Mouse (Mus musculus) skeletal muscle tissue, adult 2 months (tissue): ENCODE results near the gene Tifa.

ENCODE experiments used
- DNase-seq: peaks from one replicate; pipeline ENCODE4 v3.0.0-alpha.2; 2012; ENCODE audit warnings: low read depth, low spot score

Gene Tifa

DNA sequence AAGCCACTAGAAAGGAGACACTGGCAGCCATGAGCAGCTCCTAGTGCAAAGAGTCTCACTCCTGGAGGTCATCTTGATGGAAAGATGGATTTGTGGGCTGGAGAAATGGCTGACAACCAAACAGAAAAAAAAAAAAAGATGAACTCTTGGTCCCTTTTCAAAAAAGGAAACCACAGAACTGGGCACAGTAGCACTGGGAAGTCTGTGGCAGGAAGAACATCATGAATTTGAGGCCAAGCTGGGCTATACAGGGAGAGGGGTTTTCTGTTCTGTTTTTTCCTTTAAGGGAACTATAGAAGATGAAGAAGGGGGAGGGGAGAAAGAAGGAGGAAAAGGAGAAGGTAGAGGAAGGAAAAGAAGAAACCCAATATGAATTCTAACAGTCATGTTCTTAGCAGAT is 2.6 kb upstream of the Tifa start:
- peak; percentile 23 for DNase-seq

DNA sequence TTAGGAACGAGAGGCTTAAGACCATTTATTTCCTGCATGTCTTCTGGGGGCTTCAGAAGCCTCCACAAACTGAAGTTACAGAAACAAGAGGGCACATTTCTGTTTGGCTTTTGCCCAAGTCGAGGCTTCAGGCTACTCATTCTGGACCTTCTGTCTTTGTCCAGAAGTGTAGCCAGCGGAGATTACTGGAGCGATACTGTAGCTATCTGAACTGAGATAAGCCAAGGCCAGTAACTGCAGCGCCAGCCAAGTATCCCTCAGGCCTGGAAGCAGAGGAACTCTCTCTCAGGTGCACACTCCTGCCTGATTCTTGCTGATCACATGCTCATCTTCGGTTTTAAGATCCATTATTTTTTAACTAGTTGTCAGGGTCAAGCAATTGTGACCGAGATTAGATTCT is 1.6 kb upstream of the Tifa start:
- DNase-seq = no peak

DNA sequence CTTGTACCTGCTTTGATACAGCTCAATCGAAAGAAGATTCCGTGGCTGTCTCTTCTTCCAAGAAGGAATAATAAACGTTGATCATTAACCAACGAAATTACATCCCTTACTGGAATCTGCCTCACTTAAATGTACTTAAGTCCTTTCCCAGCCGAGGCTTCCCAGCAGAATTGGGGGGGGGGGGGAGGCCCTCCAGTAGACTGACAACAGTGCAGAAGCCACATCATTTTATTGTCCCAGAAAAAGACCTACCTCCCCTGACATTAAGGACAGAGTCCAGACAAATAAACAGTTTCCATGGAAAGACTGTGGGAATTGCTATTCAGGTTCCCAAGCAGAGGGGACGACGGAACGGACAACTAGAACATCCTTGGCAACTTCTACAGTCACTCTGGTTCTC is 686 bp upstream of the Tifa start:
- no peak for DNase-seq

DNA sequence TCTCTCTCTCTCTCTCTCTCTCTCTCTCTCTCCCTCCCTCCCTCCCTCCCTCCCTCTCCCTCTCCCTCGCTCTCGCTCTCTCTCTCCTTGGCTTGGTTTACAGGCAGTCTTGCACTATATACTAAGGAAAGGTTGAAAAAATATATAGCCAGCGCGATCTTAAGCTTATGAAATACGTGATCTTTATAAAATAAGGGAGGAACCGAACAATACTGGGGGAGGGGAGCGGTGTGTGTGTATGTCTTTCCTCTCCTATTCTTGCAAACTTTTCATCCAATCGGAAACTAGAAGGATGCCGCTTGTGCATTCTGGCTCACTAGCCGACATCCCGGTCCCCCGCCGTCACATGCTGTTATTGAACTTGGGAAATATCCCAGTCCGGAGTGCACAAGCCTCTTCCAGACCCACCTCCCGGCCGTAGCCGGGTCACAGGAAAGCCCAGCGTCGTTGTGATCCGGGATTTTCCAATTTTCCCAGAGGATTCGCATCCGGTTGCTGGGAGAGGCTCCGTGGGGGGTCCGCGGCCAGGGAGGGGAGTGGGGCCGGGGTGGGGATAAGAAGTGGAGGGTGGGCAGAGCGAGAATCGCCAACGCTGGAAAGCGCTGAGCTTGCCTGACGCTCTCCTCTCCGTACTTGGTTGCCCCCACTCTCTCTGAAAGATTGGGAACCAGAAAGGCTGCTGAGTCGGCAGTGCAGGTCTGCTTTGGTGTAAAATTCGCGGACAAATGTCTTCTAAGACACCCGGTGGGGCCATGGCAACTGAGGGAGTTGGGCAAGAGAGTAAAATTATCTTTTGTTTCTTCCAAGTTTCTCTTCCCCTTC is 840 bp downstream of the Tifa start:
- DNase-seq = peak; percentile 28

DNA sequence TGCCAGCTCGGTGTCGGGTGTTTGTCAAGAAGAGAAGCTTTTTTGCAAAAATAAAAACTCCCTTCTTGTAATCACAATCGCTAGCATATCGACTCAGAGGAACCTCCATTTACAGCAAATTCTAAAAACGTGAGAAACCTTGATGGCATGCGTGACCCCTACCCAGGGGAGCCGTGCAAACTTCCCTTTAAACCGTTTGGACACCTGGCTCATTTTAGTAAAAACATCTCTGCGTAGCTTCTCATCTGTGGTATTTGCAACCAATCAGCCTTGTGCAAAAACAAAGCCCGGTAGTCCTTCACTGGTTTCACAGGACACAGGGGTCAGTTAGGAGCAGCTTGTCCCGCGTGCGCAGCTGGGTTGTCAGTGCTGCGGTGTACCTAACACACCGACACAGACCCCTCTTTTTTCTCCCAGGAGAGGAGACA is 1.5 kb downstream of the Tifa start:
- no peak for DNase-seq

DNA sequence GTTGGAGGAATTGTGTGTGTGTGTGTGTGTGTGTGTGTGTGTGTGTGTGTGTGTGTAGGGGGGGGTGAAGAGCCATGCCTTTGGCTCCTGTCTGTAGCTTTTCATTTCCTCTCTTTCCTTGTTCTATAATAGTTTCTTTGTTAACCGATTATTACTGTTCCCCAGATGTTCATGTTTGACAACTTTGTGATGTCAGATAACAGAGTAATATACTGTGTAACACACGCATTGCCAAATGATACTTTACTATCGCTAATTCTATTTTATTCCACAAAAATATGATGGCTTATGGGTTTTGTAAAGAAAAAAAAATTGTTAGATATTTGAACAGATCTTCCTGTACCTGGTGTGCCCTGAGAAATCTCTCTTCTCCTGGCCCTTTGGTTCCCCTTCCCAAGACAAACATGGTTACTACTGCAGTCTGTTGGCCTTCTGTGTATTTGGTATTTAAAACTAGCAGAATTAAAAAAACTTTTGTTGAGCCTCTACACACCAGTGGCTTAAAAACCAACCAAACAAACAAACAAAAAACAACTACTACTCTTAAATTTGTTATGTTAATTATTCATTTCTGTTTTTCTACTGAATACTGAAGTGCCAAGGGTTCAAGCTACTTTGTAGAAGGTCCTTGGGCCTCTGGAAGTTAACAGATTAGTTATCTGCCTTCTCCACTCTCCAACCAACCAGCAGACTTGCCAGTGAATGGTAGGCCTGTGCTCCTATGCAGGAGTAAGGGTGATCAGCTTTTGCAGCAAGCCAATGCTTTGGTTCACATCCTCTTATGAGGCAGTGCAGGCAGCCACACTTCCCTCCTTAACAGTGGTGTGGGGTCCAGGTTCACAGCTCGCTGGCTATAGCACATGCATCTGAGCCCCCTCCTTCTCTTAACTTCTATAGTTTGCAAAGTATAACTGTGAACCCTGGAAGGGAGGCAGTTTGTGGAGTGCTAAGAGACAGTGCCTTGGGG is 2.3 kb downstream of the Tifa start:
- no peak for DNase-seq

DNA sequence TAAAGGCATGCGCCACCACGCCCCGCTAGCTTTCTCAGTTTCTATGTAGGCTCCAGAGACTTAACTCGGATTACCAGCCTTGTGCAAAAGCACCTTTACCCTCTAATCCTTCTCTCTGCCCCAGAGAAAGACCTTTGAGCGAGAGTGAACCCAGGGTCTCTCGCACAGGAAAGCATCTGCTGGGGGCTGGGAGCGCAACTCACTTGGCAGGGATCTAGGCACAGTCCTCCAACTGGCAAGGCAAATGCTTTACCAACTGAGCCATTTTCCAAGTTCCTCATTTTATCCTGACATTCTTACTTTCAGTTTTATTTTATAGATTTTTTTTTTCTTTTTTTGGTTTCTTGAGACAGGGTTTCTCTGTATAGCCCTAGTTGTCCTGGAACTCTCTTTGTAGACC is 3.4 kb downstream of the Tifa start:
- no peak for DNase-seq

DNA sequence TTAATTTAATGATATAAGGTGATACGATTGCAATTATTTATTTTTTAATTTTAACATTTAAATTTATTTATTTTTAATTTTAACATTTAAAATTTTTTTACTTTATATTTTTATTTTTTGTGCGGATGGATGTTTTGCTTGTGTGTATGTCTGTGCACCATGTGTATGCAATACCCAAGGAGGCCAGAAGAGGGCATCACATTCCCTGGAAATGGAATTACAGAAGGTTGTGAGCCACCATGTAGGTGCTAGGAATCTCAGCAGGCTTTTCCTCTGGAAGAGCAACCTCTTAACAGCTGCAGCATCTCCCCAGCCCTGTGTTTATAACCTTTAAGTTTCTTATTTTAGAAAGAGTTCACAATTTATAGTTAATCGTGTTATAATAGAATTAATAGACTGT is 6.2 kb downstream of the Tifa start:
- no peak for DNase-seq

DNA sequence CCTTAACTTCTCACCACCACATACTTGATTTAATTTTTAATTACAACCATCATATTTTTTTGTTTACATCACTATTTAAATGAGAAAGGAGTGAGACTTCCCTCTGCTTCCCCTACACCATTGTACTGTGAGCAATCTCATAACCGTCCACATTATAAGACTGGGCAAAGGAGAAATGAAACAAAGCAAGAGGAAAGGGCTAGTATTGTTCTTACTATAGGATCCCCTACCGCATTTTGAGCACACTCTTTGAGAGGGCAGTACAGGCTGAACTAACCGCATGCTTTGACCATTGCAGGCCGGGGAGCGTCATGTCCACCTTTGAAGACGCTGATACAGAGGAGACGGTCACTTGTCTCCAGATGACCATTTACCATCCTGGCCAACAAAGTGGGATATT is 6.7 kb downstream of the Tifa start:
- no peak for DNase-seq

DNA sequence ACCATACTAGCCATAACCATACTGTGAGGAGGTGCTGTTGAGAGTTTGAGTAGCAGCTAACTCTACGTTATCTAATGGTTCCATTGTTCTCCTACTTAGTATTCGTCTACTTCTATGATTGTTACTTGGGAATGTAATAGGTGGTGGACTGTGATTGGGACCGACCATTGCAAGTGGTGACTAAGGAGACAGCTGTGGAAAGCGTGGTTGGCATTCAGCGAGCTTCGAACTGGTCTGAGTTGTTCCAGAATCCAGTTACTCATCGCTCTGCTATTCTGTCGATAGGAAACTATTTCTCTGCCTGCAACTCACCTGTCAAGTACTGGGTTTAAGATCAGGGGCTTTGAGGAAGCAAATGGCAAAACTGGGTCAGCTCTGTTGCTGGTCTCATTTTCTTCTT is 11.6 kb downstream of the Tifa start:
- DNase-seq = no peak

DNA sequence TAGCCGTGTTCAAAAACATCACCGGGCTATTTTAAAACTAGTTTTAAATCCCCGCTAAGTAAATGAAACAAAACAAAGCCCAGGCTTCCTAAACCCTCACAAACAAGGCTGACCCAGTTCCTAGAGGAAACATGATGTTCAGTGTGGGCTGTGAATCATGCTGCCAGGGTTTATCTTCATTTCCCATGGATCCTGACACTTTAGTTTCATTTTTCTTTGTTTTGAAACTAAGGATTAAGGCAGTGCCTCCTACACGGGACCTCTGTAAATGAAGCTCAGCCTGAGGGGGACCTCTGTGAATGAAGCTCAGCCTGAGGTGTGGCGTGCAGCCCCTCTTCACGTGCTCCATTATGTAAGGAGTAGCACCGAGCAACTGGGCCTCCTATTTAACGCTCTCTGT is 13.2 kb downstream of the Tifa start:
- no peak for DNase-seq

DNA sequence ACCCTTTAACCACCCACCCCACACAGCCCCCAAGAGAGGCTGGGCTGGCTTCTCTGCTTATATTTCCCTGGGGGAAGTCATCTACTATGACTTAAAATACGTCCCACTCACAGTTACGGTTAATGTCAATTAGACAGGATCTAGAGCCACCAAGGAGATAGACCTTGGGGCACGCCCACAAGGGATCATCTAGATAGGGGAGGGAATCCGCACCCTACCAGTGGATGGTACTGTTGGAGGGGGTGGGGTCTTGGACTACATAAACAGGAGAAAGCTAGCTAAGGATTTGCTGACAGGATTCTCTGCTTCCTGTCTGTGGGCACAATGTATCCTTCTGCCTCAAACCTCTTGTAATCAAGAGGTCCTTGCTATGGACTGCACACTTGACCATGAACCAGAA is 14.8 kb downstream of the Tifa start:
- no peak for DNase-seq

DNA sequence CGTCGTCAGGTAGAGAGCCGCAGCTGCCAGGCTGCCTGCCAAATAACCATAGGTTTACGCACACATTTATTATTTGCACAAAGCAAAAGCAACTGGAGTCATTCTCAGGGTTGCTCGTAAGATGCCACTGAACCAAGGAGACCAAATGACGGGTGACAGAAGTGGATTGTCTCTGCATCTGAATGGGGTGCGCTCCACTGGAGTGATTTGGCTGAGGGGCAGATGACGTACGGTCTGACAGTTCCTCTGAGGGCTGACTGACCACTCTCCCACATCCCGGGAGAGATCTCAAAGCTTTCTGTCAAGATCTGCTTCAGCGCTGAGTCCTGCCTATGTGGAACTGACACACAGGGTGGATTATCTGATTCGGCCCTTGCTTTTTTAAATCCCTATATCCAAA is 15.5 kb downstream of the Tifa start:
- no peak for DNase-seq

DNA sequence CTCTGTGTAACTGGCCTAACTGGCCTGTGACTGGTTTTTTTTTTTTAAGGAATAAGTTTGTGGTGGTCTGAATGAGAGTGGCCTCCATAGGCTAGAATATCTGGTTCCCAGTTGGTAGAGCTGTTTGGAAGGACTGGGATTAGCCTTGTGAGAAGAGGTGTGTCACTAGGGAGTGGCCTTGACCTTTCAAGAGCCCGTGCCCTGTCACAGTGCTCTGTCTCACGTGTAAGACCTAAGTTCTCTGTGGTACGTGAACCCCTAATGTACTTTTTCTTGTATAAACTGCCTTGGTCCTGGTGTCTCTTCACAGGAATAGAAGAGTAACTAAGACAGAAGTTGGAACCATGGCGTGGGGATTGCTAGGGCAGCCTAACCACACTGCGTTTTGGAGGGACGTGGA is 16.4 kb downstream of the Tifa start:
- no peak for DNase-seq

DNA sequence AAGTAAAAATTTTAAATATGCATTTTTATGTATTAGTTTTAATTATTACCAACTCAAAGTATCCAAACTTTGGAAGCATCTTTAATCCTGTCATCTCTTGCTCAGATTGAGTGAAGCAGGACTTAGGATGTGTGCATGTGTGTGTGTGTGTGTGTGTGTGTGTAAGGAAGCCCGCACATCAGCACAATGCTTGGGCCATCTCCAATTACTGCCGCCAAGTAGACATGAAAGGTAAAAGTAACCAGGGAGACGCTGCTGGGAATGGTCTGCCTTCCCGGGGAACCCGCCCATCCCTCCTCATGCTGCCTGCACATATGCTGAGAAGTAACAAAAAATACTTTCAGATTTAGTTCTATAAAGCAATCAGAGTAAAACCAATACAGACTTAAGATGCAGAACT is 18.2 kb downstream of the Tifa start:
- DNase-seq = no peak

DNA sequence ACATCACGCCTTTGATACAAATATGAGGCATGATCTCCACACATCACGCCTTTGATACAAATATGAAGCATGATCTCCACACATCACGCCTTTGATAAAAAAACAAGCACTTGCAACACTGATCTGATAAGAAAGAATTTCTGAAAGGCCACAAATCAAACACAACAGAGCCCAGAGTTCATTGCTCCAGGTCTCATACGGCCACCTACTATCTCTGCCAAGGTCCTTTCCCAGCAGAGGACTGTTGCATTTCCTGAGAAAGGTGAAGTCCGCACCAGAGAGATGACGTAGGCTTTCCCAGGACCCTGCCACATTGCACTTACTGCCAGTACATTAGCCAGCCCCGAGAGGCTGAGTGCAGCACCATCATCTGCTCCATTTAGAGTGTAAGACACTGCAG is 19.5 kb downstream of the Tifa start:
- no peak for DNase-seq

DNA sequence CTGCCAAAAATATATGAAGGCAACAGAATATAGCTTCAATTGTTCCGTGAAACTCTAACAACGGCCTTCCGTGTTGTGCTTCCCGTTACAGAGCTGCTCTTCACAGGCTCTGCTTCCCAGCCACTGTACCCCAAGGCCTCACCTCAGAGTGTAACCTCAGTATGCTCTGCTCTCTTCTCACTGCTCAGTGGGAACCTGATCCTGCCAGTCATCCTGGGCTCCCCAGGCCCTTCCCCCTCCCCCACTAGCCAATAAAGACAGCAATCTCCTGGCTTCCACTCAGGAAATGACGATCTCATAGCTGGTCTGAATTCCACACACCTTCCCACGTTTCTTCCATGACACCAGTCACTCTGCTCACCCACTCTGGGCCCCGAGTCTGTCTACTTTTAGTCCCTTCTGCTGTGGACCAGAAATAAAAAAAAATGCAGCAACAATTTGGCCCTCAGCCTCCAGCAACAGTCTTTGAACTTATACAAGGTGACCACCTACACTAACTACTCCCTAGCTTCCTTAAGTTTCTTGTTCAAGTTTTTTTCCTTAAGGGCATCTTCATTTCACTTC is 27.6 kb downstream of the Tifa start:
- peak; percentile 52 for DNase-seq

DNA sequence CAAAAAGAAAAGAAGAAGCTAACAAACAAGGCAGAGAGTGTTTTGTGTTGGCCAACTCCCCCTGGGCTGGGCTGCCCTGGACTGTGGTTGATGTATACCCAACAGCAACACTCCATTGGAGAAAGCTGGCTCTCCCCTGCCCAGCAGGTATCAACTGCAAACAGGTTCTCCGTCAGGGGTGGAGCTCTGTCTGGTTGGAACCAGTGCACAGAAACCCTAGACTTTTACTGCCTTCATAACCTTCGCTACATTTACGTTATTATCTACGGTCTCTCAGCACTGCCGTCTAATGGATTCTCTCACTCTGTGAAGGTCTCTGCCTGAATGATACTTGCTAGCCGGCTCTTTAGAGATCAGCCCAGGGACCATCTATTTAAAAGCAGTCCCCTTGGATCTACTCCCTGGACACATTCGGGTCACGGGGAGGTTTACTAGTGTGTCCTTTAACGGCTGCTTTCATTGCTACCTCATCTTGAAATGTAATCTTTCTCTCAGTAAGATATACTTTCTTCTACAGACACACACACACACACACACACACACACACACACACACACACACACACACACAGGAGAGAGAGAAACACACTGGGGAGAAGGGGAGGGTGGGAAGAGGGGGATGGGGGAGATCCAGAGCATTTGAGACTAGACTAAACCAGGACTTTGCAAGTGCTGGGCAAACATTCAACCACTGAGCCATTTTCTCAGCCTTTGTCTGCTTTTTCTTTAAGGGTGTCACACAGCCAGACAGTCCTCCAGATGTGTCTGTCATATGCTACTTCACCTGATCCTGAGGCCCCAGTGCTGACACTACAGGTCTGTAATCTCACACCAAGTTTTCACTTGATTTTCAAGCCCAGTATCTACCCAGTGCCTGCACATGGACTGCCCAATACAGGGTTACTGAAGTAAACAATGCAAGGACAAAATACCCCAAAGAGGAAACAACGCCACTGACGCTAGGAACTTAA is 29.4 kb downstream of the Tifa start:
- DNase-seq = peak; percentile 52

DNA sequence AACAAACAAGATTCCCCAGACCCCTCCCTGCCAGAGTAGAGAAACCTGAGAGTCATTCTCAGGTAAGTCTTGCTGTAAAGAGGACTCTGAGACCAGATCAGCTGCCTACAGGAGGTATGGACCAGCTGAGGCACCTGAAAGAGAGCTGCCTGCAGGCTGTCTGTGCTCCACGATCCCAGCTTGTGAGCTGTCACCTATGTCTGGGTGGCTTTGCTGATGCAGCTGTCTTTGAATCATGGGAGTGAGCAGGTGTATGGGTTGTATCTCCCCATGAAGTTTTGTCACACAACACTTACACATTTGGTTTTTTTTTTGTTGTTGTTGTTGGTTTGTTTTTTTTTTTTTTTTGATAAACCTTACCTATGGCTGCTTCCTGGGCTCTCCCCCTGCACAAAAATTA is 30.8 kb downstream of the Tifa start:
- no peak for DNase-seq

DNA sequence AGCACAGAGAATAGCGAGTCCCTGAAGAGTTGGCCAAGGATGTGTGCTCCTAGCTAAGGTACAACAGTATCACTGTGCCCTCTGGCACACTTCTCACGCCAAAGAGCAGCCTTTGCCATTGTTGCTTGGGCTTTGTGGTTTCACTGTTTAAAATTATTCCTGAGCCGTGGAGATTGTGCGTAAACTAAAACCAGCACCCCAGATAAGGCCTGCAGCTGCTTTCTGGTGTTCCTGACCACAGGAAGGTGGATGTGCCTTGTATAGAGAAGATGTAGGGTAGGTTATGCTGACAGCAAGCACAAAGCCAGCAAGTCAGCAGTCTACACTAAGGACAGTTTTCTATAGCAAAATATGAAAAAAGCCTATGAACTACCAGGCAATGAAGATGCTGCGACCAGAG is 31.6 kb downstream of the Tifa start:
- DNase-seq = no peak
